Mouse (Mus musculus) natural killer cell, adult 2 months (primary cell): ENCODE measurements at regions not wholly inside any gene's neighbourhood (a gene's known extent, or its start where the extent isn't known, plus 50 kb on each side); places are given as distances from the start of the nearest gene placed in this dataset.
"Not testable (repeated sequence)": the region's sequence is repeated elsewhere in the genome, so short reads cannot be mapped to it uniquely, and the experiment has no call there.

ENCODE experiments used
- DNase-seq, 2 experiments: peaks; one replicate each; pipeline ENCODE4 v3.0.0; 2022; ENCODE audit warnings: low spot score in 2 of 2

DNA sequence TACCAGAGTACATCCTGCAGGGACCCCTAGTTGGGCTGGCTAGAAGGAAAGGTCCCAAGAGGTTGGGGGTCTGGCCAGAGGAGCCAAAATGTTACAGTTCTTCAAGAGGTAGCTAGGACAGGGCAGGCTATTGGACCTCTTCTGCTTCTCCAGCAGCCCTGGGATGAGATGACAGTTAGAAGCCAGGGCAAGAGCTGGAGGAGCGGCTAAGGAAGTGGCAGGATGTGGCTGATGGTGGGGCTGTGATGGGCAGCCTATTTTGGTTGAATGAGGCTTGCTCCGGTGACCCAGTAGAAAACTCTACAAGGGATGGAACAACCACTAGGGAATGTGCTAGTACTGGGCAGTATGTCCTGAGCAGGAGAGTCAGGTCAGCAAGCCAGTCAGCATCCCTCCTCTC is 82.8 kb downstream of the Ddx11 start:
- no peak for DNase-seq

DNA sequence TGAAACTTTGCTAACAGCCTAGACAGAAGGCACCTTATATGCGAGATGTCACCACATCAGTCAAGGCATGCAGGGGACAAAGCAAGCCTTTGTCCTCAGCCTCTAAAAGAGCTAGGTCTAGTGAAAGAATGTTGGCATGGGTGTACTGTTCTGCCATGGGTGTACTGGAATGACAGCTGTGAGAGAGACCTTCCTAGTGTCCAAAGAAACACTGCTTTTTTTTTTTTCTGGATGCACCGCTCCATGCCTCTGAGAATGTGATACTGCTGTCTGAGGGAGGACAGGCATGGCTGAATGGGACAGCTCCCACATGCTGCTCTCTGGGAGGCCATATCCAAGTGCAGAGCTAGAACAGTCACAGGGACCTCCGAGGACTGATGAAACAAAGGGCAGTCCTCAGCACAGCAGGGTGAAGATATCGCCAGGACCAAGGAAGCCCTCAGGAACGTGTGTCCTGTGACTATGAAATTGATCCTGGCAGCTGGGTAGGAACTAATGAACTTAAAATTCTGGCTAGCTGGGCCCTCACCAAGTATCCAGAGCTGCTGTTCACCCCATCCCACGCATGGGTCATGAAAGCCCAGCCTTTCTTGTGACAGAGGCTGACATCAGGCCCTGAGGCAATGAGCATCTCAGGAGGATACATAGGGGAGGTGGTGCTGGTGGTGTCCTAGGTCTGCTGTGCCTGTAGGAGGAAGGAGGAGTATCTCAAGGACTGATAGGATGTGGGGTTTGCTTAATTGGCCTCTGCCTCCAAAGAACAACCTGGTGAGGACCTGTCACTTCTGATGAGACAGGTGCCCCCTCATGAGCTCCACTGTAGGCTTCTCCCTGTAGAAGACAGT is 84.6 kb downstream of the Ddx11 start:
- not testable (repeated sequence) for DNase-seq

DNA sequence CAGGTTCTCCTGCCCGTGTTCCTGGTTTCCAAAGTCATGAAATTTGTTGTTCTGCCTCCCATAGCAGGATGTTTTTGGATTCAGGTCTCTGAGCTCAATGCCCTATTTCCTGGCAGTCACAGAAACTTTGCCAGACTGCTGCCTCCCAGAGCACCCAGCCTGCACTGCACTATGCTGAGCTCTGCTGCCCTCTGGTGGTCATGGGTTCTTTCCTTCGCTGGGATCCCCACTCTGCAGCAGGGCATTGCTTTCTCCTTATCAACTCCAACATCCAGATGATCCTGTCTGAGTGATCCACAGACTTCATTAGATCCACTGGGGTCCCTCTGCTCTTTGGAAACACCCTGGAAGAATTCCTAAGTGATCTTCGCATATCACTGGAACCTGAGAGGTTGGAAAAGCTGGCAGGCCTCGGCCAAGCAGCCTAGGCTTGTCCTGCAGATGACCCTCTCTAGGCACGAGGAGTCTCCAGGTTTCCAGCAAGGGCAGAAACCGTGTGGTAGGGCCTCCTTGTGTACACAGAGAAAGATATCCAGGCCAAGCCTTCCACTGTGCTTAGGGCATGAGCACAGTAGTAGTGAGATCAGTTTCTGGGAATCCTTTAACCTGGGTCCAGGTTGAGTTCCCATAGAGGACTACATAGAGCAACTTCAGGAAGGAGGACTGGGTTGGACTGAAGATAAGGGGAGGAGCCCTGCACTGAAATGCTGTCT is 85.6 kb downstream of the Ddx11 start:
- not testable (repeated sequence) for DNase-seq

DNA sequence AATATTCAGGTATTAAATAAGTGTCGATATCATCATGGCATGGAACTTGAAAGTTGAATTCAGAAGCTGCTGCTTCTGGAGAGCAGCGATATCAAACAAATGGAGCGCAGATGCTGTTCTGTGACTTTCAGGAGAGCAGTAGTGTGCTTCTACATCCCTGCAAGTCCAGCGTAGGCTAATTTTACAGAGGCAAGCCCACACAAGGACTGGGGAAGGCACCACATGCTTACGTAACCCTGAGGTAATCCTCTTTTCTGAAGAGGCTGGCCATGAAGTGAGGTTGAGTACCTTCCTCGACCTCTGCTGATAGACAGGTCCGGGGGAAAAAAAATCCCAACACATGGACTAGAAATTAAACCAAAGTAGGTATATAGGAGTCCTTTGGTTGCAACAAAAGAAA is 88.2 kb downstream of the Ddx11 start:
- no peak for DNase-seq

DNA sequence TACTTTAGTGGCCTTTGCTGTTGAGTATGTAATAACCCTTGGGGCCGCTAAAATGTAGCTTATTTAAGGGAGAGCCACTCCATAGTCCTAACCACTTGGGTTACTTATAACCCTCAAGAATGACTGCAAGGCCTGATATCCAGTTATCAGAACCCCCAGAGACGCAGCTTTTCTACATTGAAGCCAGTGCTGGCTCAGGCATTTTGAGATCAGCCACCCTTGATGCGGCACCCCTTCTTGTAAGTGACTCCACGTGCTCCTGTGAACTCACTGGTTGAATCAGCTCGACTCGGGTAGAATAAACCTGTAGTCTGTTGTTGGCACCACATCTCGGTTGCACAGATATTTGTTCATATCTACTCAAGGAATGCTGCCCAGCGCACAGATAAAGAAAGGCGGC is 89.3 kb downstream of the Ddx11 start:
- DNase-seq = no peak

DNA sequence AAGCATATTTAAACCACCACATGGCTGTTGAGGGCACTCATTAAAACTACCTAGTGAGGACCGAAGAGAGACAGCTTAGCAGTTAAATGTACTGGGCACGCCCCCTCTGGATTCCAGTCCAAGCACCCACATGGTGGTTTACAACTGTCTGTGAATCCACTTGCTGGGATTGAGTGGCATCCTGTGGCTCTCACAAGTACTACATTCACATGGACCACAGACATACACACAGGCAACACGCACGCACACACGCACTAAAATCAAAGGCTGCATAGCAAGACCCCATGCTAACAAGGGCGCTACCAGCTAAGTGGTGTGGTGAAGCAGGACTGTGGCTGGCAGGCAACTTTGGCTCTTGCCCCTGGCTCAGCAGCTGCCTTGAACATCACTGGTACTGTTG is 95.0 kb downstream of the Ddx11 start:
- no peak for DNase-seq

DNA sequence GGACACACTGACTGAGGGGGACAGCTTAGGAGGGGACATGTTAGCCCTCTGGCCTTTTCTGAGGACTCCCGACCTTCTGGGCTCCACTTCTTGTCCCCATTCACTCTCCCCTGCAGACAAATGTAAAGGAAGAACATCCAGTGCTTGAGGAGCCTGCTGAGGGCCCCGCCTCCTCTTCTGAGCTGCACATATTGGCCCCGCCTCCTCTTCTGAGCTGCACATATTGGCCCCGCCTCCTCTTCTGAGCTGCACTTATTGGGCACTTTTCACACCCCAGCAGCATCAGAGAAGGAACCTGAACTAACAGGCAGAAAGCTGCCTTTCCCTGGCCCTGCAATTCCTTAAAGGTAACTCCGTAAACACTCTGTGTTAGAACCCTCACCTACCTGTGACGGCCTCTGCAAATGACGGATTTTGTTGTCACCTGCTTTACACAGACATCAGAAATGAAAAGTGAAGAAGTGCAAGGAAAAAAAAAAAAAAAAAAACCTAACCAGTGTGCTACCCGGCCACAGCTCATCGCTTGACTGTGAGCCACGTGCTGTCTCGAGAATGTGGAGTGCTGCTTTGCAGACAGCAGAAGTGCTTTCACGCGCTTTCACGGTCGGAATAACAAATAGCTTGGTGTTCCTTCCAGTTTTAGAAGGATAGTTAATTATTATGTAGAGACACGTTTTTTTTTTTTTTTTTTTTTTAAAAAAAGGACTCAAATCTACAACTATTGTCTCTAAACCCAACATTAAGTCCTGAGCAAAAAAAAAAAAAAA is 96.5 kb downstream of the Ddx11 start:
- DNase-seq = no peak

DNA sequence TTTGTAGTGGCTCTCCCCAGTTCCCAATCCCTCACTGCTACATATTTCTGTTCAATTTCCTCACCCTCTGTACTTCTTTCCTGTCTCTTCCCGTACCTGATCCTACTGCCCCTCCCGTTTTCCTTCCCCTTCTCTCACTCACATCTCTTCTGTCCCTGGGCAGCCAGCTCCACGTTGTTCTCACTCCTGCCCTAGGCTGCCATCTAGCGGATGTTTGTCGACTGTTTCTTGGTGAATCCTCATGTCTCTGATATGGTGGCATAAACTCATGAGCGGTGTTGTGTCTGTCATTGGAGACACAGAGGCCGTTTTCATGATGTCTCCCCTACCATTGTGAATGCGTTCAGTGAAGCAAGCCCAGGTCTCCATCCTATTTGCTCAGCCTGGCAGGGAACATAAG is 97.9 kb downstream of the Ddx11 start:
- peak in 1 of 2 experiments; percentile 6 for DNase-seq

DNA sequence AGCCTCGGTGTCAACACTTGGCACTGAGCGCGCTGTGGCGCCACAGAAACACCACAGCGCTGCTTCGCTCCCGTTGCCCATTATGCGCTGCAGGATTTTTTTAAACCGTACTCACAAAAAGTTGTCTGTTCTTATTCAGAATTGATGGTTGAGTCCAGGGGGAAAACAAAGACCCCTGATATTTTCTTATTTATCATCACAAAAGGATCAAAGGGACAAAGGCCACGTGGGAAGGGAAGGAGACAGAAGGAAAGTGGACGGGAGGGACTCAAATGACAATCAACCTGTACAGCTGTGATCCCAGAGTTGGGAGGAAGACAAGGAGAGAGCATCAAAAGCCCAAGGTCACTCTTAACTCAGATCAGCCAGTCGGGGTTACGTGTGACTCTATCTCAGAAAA is 100.4 kb downstream of the Ddx11 start:
- DNase-seq = no peak

DNA sequence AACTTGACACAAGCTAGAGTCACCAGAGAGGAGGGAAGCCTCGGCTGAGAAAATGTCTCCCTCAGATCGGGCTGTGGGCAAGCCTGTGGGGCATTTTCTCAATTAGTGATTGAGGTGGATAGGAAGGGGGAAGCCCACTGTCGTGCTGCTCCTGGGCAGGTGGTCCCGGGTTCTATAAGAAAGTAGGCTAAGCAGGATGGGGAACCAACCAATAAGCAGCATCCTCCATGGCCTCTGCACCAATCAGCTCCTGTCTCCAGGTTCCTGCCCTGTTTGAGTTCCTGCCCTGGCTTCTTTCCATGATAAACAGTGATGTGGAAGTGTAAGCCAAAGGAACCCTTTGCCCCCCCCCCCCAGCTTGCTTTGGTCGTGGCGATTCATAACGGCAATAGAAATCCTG is 100.9 kb downstream of the Ddx11 start:
- no peak for DNase-seq

DNA sequence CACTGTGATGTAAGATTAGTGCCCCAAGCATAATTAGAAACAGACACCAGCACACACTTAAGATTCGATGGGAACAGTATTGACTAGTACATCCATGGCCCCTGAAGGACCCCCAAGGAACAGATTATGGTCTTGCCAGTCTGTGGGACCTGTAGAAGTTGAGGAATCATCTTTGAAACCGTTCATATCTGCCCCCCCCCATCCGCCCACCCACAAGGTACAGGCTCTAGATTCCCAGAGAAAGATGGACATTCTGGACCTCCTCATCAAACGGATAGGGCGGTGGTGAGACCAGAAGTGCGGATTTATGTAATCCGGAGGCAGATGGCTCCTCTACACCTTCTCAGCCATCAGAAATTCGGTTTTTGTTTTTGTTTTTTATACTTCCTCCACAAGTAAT is 109.1 kb downstream of the Ddx11 start:
- no peak for DNase-seq

DNA sequence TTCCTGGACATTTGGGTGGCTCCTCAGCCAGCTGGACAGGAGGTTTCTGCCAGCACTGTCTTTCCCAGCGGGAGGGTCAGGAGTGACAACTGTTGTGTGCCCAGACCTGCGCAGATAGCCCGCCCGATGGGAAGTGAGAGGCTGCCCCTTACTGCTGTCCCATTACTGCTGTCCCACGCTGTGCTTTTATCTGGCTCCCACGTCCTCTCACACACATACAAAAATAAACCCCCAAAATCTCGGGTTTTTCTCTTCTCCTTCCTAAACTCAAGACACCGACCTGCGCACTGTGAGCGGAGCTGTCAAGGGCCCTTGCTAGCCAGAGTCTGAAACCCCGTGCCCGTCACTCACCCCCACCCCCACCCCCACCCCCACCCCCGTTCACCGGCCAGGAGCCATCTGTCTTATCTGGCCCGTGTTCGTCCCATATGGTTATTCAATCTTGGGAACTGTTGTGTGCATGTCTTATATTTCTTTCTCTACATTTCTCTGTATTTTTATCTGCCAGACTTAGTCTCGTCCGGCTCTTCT is 109.6 kb downstream of the Ddx11 start:
- DNase-seq = no peak

DNA sequence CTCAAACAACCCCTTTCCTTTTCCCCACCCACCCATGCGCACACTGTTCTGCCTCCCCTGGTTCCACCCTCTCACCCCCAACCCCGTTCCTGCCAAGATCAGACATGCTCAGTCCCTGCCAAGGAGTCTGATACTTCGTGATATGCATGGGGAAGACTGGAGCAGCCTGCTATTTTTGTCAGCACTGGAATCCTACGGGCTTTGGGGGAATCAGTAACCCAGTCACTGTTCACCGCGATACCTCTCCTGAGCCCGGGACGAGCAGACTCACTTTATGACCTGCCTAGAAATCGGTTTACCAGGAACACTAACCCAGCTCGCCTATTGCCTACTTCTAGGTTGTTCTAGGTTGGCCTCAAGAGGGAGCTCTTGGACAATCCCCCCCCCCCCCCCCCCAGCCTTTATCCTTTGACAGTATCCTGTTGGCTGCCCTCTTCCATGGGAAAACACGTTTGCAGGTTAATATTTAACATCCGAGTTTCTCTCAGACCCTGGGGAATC is 110.2 kb downstream of the Ddx11 start:
- no peak for DNase-seq

DNA sequence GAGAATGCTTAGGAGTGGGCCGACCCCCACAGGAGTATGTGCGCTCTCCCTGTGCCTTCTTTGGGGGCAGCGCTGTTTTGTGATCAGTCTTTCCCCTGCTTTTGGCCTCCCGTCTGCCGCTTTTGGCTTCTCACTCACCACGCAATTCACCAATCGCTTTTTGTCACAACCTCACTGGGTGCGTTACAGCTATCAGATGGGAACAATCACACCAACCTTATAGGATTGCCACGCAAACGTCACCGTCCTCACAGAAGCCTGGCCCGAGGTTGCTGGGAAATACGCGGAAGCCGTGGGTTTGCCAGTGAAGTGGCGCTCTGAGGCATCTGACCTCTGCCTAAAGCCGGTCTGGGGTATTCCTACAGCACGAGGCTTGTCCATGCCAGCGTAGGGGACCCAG is 111.1 kb downstream of the Ddx11 start:
- no peak for DNase-seq

DNA sequence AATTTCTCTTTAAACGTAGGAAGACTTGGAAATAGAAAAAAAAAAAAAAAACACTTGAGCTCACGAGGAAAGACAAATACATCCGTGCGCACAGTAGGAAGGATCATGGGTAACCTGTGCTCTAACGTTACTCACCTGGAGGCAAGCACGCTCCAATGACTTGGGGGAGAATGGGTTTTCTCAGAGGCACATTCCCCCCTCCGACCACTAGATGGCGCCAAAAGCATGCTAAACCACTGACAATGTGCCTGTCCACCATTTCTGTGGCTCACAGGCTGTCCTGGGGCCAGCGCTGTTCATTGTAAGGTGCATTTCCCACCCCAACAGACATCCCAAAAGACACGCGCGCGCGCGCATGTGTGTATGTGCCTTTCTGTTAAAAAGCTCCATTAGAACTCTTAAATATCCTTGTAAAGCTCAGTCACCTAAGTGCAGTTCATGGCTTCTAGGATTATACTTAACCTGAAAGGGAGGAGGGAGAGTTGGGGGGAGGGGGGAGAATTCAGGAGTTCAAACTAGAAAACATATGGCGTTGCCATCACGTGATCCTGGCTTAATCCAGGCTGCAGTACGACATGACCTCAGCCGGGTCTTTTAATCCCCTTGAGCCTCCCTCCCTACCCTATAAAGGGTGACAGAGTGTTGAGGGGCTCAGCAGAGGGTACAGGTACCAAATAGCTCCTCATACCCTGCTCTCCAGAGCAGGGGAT is 111.9 kb downstream of the Ddx11 start:
- peak; percentile 53 to 73 for DNase-seq

DNA sequence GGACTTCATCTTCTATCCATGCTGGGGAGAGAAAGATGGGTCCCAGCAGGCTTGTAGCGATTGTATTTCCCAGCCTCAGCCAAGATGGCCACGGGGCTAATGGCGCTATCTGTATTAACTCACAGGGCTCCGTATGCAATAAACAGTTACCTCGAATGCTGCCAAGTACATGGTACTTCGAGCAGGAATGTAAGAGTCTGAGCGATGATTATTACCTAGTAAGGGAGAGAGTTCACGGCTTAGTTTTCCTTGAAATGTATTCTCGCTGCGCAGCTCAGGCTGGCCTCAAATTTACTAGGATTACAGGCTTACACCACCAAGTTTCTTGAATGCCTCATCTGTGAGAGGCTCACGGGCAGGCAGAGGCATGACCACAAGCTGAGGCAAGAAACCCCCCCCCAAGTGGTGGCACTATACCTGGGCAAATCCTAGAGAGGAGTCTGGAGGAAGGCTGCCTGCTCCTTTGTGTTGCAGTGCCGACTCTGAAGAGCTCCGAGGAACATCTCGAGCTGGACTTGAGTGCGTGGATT is 112.6 kb downstream of the Ddx11 start:
- DNase-seq = no peak

DNA sequence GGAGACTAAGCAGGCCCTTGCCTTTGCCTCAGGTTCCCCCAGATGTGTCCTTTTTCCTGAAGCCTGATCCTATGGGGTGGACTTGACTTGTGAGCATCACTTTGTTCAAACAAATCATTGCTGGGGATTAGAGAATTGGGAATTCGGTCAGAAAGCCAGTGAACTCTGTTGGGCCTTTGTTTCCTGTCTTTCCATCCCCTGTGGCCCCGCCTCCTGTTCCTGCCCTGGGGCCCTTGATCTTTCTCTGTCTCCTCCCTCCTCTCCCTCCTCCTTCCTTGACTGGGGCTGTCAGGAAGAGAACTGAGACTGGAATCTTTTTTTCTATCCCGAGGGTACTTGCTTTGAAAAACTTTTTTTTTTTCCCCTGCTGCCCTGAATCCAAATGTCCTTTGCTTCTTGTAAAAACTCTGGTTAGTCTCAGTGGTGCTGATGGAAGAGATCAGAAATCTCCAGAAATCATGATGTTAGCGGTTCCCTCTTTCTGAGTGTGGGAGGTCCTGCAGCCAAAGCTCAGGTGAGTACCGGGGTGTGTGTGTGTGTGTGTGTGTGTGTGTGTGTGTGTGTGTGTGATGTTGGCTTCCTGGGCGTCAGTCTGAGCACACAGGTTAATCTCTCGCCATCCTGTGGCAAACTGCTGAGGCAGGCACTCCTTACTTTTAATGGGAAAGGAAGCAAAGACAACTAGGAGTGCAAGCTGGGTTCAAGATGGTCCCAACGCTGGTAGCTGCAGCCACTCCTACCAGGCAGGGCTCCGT is 118.7 kb downstream of the Ddx11 start:
- DNase-seq = no peak

DNA sequence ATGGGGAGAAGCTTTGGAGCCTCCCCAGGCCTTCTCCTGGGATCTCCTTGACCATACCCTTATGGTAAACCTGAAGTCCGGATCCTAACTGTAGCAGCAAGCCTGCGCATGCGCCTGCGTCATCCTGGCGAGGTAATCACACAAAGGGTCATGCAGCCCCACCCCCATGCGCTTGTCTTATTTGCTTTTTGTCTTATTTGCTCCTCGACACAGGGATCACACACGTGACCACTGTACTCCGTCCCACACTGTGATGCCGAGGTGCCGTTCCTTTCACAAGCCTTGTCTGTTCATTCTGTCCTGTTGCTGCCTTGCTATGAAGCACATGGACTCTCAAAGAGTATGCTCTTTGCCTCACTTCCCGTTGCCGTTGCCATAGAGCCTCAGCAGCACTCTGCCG is 120.9 kb downstream of the Ddx11 start:
- DNase-seq = no peak

DNA sequence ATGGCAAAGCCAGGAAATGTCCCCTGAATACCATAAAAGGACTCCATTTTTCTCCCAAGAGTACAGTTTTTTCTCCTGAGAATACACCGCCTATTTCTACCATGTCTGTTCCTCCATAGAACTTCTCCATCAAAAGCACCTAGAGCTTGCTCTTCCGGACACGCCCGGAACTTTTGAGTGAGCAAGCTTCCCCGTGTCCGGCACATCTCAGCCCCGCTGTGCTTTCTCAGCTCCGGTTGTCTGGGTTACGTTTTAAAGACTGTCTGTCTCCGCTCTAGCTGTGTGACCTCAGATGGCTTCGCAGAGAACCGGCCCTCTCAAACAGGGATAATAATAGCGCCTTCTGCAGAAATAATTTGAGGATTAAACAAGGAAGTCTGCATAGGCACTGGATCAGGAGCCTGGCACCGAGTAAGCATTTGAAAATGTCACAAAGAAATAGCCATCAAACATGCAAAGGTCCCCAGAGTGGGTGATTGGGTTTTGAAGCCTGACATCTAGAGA is 122.8 kb downstream of the Ddx11 start:
- DNase-seq = no peak

DNA sequence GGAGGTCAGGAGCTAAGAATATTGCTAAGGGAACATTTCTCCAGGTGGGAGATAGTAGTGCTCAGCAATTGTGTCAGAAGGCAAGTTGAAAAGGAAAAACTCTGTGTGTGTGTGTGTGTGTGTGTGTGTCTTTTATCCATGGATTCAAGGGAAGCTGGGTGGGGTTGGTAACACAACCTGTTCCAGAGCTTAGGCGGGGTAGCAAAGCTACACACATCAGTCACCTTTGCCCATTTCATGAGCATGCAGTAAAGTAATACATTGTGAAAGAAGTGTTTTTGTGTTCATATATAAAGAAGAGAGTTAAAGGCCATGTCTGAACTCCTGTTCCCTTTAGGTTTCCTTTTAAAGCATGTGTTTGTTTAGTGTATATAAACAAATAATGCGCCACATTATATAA is 128.2 kb downstream of the Ddx11 start:
- DNase-seq = no peak
